Mouse (Mus musculus): ENCODE data around the gene Adora2a. TPM values are rescaled to one million over a fixed set of nuclear protein-coding genes. Genes with fewer than 3 reads are reported as not detected.
"Not testable (repeated sequence)": the region's sequence is repeated elsewhere in the genome, so short reads cannot be mapped to it uniquely, and the experiment has no call there.

Adora2a gene
- total RNA-seq, 2 experiments from 2014 or later: 9.1 to 9.4 TPM

GRCm38 (mm10) chr10:75341936-75342335 is 25.3 kb downstream of the Adora2a start:
- no peak for DNase-seq (ENCODE audit: low spot score in 2 of 2)

GRCm38 (mm10) chr10:75344563-75344962 is 27.9 kb downstream of the Adora2a start:
- not testable (repeated sequence) for DNase-seq (ENCODE audit: low spot score in 2 of 2)

GRCm38 (mm10) chr10:75345265-75345664 is 28.6 kb downstream of the Adora2a start:
- no peak for DNase-seq (ENCODE audit: low spot score in 2 of 2)

GRCm38 (mm10) chr10:75350564-75350963 is 33.9 kb downstream of the Adora2a start:
- DNase-seq (ENCODE audit: low spot score in 2 of 2): no peak

- DNase-seq (ENCODE audit: low spot score in 2 of 2): no peak
These were observed 35.9 kb downstream of the Adora2a start for GRCm38 (mm10) chr10:75352541-75352940.

GRCm38 (mm10) chr10:75353838-75354241 is 37.2 kb downstream of the Adora2a start:
- DNase-seq (ENCODE audit: low spot score in 2 of 2): not testable (repeated sequence)

GRCm38 (mm10) chr10:75355341-75355740 is 38.7 kb downstream of the Adora2a start:
- DNase-seq (ENCODE audit: low spot score in 2 of 2): no peak

- DNase-seq (ENCODE audit: low spot score in 2 of 2): peak in 1 of 2 experiments; percentile 17
These were observed 47.6 kb downstream of the Adora2a start for GRCm38 (mm10) chr10:75364214-75364690.

GRCm38 (mm10) chr10:75364796-75365195 is 48.1 kb downstream of the Adora2a start:
- DNase-seq (ENCODE audit: low spot score in 2 of 2): no peak

- DNase-seq (ENCODE audit: low spot score in 2 of 2): no peak
These were observed 48.6 kb downstream of the Adora2a start for GRCm38 (mm10) chr10:75365231-75365633.

GRCm38 (mm10) chr10:75373655-75374351 is 57.1 kb downstream of the Adora2a start:
- DNase-seq (ENCODE audit: low spot score in 2 of 2): not testable (repeated sequence)

- DNase-seq (ENCODE audit: low spot score in 2 of 2): no peak
These were observed 62.0 kb downstream of the Adora2a start for GRCm38 (mm10) chr10:75378688-75379087.

Other genes starting within 250 kb of the Adora2a start
- gene Specc1l, start 104.8 kb upstream of the Adora2a start, total RNA-seq (2021): 10 to 100 TPM; 65.2 to 65.7 TPM
- 10 to 100 TPM in 1 of 2 experiments, 1 to 10 TPM in 1; 2.1 to 16.1 TPM for gene Upb1, start 84.2 kb downstream of the Adora2a start, total RNA-seq (2021)
- 100 to 1,000 TPM; 114 to 124 TPM for gene Snrpd3, start 200.7 kb downstream of the Adora2a start, total RNA-seq (2021)
- 10 to 100 TPM; 42.4 to 44.6 TPM for gene Gucd1, start 201.1 kb downstream of the Adora2a start, total RNA-seq (2021)
- gene Lrrc75b, start 243.5 kb downstream of the Adora2a start, total RNA-seq (2021): 1 to 10 TPM; 1.8 to 4.0 TPM
- gene Ggt1, start 244.7 kb downstream of the Adora2a start, total RNA-seq (2021): 10 to 100 TPM in 1 of 2 experiments, 1 to 10 TPM in 1; 1.2 to 39.0 TPM